Mouse (Mus musculus): Measurements from ENCODE around the gene Olfr159. TPM values are rescaled to one million over a fixed set of nuclear protein-coding genes. Genes with fewer than 3 reads are reported as not detected.

The Olfr159 gene
- total and polyA plus RNA-seq, 3 experiments, result not detected

DNA sequence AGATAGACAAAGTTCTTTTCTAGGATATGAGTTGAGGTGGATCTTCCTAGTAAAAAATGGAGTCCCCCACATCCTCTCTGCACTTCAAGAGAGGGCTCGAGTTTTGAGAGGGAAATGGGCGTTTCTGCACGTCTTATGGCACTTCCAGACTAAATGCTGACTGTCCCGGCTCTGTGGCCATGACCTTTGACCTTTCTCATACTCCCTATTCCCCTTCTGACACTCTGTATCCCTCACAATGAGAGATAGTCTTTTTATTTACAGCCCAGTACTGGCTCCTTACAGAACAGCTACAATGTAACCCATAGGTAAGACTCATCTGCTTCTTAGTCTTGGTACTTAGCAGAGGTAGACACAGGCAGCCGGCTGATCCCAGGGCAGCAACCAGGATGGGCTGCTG lies 29.3 kb downstream of the Olfr159 start:
- H3K9ac ChIP-seq (ENCODE audit: control insufficient read depth, low read depth, low read length, poor library complexity, severe bottlenecking), result no peak overlapping the region
- no peak overlapping the region for H3K4me3 ChIP-seq (ENCODE audit: control insufficient read depth in 1 of 2, insufficient read depth in 1 of 2, low read depth in 2 of 2, low read length in 2 of 2)
- H3K27ac ChIP-seq (ENCODE audit: control insufficient read depth, low read depth, low read length), result no peak overlapping the region
- no peaks in the 10 kb centered on the region for H3K79me2 ChIP-seq (ENCODE audit: control insufficient read depth, insufficient read depth, low read length, poor library complexity)
- TF ChIP-seq SMC3 (IDR thresholded peaks at IDR 0.05; ENCODE audit: low read depth, low read length) (no peak), MAX (IDR thresholded peaks at IDR 0.05; ENCODE audit: low read length) (no peak), USF1 (IDR thresholded peaks at IDR 0.05; ENCODE audit: low read depth, low read length) (no peak), MXI1 (IDR thresholded peaks at IDR 0.05; ENCODE audit: low read depth, low read length) (no peak), ELF1 (IDR thresholded peaks at IDR 0.05; ENCODE audit: low read depth, low read length) (no peak), POLR2AphosphoS2 (IDR thresholded peaks at IDR 0.05; ENCODE audit: low read length) (no peak), TBP (IDR thresholded peaks at IDR 0.05; ENCODE audit: low read depth, low read length) (no peak), KAT2A (conservative IDR thresholded peaks at IDR 0.05; ENCODE audit: low read depth, low read length) (no peak), SIN3A (IDR thresholded peaks at IDR 0.05; ENCODE audit: low read length) (no peak), ETS1 (IDR thresholded peaks at IDR 0.05; ENCODE audit: low read depth, low read length) (no peak), ZKSCAN1 (IDR thresholded peaks at IDR 0.05; ENCODE audit: low read depth, low read length) (no peak), ZMIZ1 (IDR thresholded peaks at IDR 0.05; ENCODE audit: low read depth, low read length) (no peak), MYC (IDR thresholded peaks at IDR 0.05; ENCODE audit: low read depth, low read length) (no peak), MAFK (IDR thresholded peaks at IDR 0.05; ENCODE audit: borderline replicate concordance, low read depth, low read length) (no peak), POLR2A (IDR thresholded peaks at IDR 0.05; ENCODE audit: control insufficient read depth in 1 of 2, insufficient read depth in 1 of 2, low read depth in 1 of 2, low read length in 2 of 2, poor library complexity in 1 of 2) (no peak), ZC3H11A (IDR thresholded peaks at IDR 0.05; ENCODE audit: low read depth, low read length) (no peak)
- peaks cover 8 to 20% of the 10 kb centered on the region in 2 experiments for H3K27me3 ChIP-seq (ENCODE audit: control insufficient read depth in 1 of 2, insufficient read depth in 2 of 2, low read length in 2 of 2)
- H3K36me3 ChIP-seq (ENCODE audit: control insufficient read depth in 1 of 2, insufficient read depth in 2 of 2, low read length in 2 of 2), result no peaks in the 10 kb centered on the region
- no peak for DNase-seq (ENCODE audit: low read depth, low spot score)
- no peaks in the 10 kb centered on the region for H3K4me1 ChIP-seq (ENCODE audit: control insufficient read depth in 1 of 2, insufficient read depth in 2 of 2, low read length in 2 of 2)
- no peaks in the 10 kb centered on the region for H3K9me3 ChIP-seq (replicated peaks; ENCODE audit: insufficient read depth, low read length)

DNA sequence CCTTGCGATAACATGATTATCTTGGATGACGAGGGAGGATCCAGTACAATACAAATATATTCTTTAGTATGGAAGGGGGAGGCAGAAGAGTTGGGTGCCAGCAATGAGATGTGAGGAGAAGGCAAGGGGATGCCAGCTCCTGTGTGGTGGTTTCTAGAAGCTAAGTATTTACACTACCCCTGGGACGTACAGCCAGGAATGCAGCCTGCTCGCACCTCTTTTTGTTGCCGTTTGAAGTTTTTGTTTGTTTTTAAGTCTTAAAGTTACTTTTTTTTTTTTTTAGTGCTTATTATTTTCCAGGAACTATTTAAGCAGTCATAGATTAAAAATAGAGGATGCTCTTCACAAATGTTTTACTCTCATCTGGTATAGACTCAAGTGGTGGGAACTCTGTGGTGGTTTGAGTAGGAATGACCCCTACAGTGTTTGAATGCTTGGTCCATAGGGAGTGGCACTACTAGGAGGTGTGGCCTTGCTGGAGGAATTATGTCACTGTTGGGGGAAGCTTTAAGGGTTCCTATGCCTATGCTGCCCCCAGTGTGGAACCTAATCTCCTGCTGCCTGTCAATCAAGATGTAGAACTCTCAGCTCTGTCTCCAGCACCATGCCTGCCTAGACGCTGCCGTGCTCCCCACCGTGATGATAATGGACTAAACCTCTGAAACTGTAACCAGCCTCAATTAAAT lies 31.7 kb downstream of the Olfr159 start:
- Histone ChIP-seq H3K9ac (ENCODE audit: control insufficient read depth, low read depth, low read length, poor library complexity, severe bottlenecking) (no peak overlapping the region), H3K27me3 (ENCODE audit: control insufficient read depth in 1 of 2, insufficient read depth in 2 of 2, low read length in 2 of 2) (peaks cover 6 to 16% of the 10 kb centered on the region in 2 experiments), H3K4me1 (ENCODE audit: control insufficient read depth in 1 of 2, insufficient read depth in 2 of 2, low read length in 2 of 2) (no peaks in the 10 kb centered on the region), H3K36me3 (ENCODE audit: control insufficient read depth in 1 of 2, insufficient read depth in 2 of 2, low read length in 2 of 2) (no peaks in the 10 kb centered on the region), H3K27ac (ENCODE audit: control insufficient read depth, low read depth, low read length) (no peak overlapping the region), H3K79me2 (ENCODE audit: control insufficient read depth, insufficient read depth, low read length, poor library complexity) (no peaks in the 10 kb centered on the region), H3K4me3 (ENCODE audit: control insufficient read depth in 1 of 2, insufficient read depth in 1 of 2, low read depth in 2 of 2, low read length in 2 of 2) (no peak overlapping the region), H3K9me3 (replicated peaks; ENCODE audit: insufficient read depth, low read length) (no peaks in the 10 kb centered on the region)
- no peak for DNase-seq (ENCODE audit: low read depth, low spot score)
- TF ChIP-seq NRF1 (IDR thresholded peaks at IDR 0.05; ENCODE audit: insufficient read depth, low read depth, low read length, poor library complexity, severe bottlenecking), result no peak
- no peak for TF ChIP-seq MXI1 (IDR thresholded peaks at IDR 0.05; ENCODE audit: low read depth, low read length)
- no peak for TF ChIP-seq POLR2AphosphoS2 (IDR thresholded peaks at IDR 0.05; ENCODE audit: low read length)
- no peak for TF ChIP-seq RCOR1 (IDR thresholded peaks at IDR 0.05; ENCODE audit: low read depth, low read length)
- no peak for TF ChIP-seq TBP (IDR thresholded peaks at IDR 0.05; ENCODE audit: low read depth, low read length)
- TF ChIP-seq ZC3H11A (IDR thresholded peaks at IDR 0.05; ENCODE audit: low read depth, low read length), result no peak
- no peak for TF ChIP-seq ZMIZ1 (IDR thresholded peaks at IDR 0.05; ENCODE audit: low read depth, low read length)
- TF ChIP-seq CTCF (IDR thresholded peaks at IDR 0.05 in 2 of 3, conservative IDR thresholded peaks at IDR 0.05 in 1 of 3; ENCODE audit: control insufficient read depth in 1 of 3, insufficient read depth in 1 of 3, low read depth in 2 of 3, low read length in 3 of 3, poor library complexity in 1 of 3, severe bottlenecking in 1 of 3), result no peak
- TF ChIP-seq MEF2A (IDR thresholded peaks at IDR 0.05; ENCODE audit: extremely low read depth, insufficient replicate concordance, low read depth, low read length, poor library complexity, severe bottlenecking), result no peak
- no peak for TF ChIP-seq SMC3 (IDR thresholded peaks at IDR 0.05; ENCODE audit: low read depth, low read length)

Data from MEL (cell line).